Mouse (Mus musculus): ENCODE results near the gene Vil1. TPM values are rescaled to one million over a fixed set of nuclear protein-coding genes. Genes with fewer than 3 reads are reported as not detected.

Gene Vil1
- total and polyA plus RNA-seq, 2 experiments: 0.18 to 0.26 TPM

- TF ChIP-seq CTCF (IDR thresholded peaks at IDR 0.05; ENCODE audit: low read depth, low read length) (no peak), POLR2A (IDR thresholded peaks at IDR 0.05; ENCODE audit: extremely low read depth, insufficient read depth, low read length) (no peak)
- DNase-seq (ENCODE audit: extremely low read depth, low read depth, low spot score): no peak
- peaks cover 11% of the 10 kb centered on the region for H3K4me1 ChIP-seq (ENCODE audit: control insufficient read depth, insufficient read depth, low read length)
- H3K27ac ChIP-seq (replicated peaks; ENCODE audit: insufficient read depth, low read depth, low read length): 0 out of 2 replicates have a peak overlapping the region, but pooled peaks have one; percentile 12
- WGBS: 89% methylated on average over 4 of the region's 4 CpGs
- H3K27me3 ChIP-seq (ENCODE audit: control insufficient read depth, insufficient read depth, low read length): no peaks in the 10 kb centered on the region
- no peaks in the 10 kb centered on the region for H3K36me3 ChIP-seq (ENCODE audit: control insufficient read depth, insufficient read depth, low read length)
- peak overlapping the region; percentile 18; the same call in 1 of the 2 replicates for H3K4me3 ChIP-seq (ENCODE audit: insufficient read depth, low read depth, low read length)
- H3K9ac ChIP-seq (ENCODE audit: low read depth, low read length): no peak overlapping the region
- no peaks in the 10 kb centered on the region for H3K79me2 ChIP-seq (ENCODE audit: control insufficient read depth, insufficient read depth, low read length)
Measured at GRCm38 (mm10) chr1:74376396-74376795, 32.8 kb upstream of the Vil1 start.

- Histone ChIP-seq H3K4me1 (ENCODE audit: control insufficient read depth, insufficient read depth, low read length) (peaks cover 11% of the 10 kb centered on the region), H3K4me3 (ENCODE audit: insufficient read depth, low read depth, low read length) (no peak overlapping the region), H3K36me3 (ENCODE audit: control insufficient read depth, insufficient read depth, low read length) (no peaks in the 10 kb centered on the region), H3K27ac (replicated peaks; ENCODE audit: insufficient read depth, low read depth, low read length) (peak overlapping the region; percentile 78), H3K79me2 (ENCODE audit: control insufficient read depth, insufficient read depth, low read length) (no peaks in the 10 kb centered on the region), H3K9ac (ENCODE audit: low read depth, low read length) (no peak overlapping the region), H3K27me3 (ENCODE audit: control insufficient read depth, insufficient read depth, low read length) (no peaks in the 10 kb centered on the region)
- TF ChIP-seq POLR2A (IDR thresholded peaks at IDR 0.05; ENCODE audit: extremely low read depth, insufficient read depth, low read length) (no peak), CTCF (IDR thresholded peaks at IDR 0.05; ENCODE audit: low read depth, low read length) (no peak)
- 23% methylated on average over 7 of the region's 7 CpGs for WGBS
- DNase-seq (ENCODE audit: extremely low read depth, low read depth, low spot score): peak; percentile 90
Measured at GRCm38 (mm10) chr1:74379058-74379504, 30.1 kb upstream of the Vil1 start.

- Histone ChIP-seq H3K9ac (ENCODE audit: low read depth, low read length) (no peak overlapping the region), H3K27me3 (ENCODE audit: control insufficient read depth, insufficient read depth, low read length) (no peaks in the 10 kb centered on the region), H3K4me3 (ENCODE audit: insufficient read depth, low read depth, low read length) (no peak overlapping the region), H3K27ac (replicated peaks; ENCODE audit: insufficient read depth, low read depth, low read length) (no peak overlapping the region), H3K79me2 (ENCODE audit: control insufficient read depth, insufficient read depth, low read length) (no peaks in the 10 kb centered on the region), H3K36me3 (ENCODE audit: control insufficient read depth, insufficient read depth, low read length) (no peaks in the 10 kb centered on the region), H3K4me1 (ENCODE audit: control insufficient read depth, insufficient read depth, low read length) (peaks cover 11% of the 10 kb centered on the region)
- TF ChIP-seq CTCF (IDR thresholded peaks at IDR 0.05; ENCODE audit: low read depth, low read length) (no peak), POLR2A (IDR thresholded peaks at IDR 0.05; ENCODE audit: extremely low read depth, insufficient read depth, low read length) (no peak)
- 90% methylated on average over 5 of the region's 5 CpGs for WGBS
- DNase-seq (ENCODE audit: extremely low read depth, low read depth, low spot score): no peak
Measured at GRCm38 (mm10) chr1:74380484-74380883, 28.7 kb upstream of the Vil1 start.

- DNase-seq (ENCODE audit: extremely low read depth, low read depth, low spot score): no peak
- H3K4me1 ChIP-seq (ENCODE audit: control insufficient read depth, insufficient read depth, low read length): peaks cover 11% of the 10 kb centered on the region
- no peaks in the 10 kb centered on the region for H3K79me2 ChIP-seq (ENCODE audit: control insufficient read depth, insufficient read depth, low read length)
- H3K27me3 ChIP-seq (ENCODE audit: control insufficient read depth, insufficient read depth, low read length): no peaks in the 10 kb centered on the region
- H3K27ac ChIP-seq (replicated peaks; ENCODE audit: insufficient read depth, low read depth, low read length): no peak overlapping the region
- H3K4me3 ChIP-seq (ENCODE audit: insufficient read depth, low read depth, low read length): no peak overlapping the region
- no peak overlapping the region for H3K9ac ChIP-seq (ENCODE audit: low read depth, low read length)
- 75% methylated on average over 10 of the region's 10 CpGs for WGBS
- no peaks in the 10 kb centered on the region for H3K36me3 ChIP-seq (ENCODE audit: control insufficient read depth, insufficient read depth, low read length)
- TF ChIP-seq POLR2A (IDR thresholded peaks at IDR 0.05; ENCODE audit: extremely low read depth, insufficient read depth, low read length): no peak
- TF ChIP-seq CTCF (IDR thresholded peaks at IDR 0.05; ENCODE audit: low read depth, low read length): no peak
Measured at GRCm38 (mm10) chr1:74381588-74382021, 27.6 kb upstream of the Vil1 start.

GRCm38 (mm10) chr1:74383385-74383784 is 25.8 kb upstream of the Vil1 start:
- peaks cover 20% of the 10 kb centered on the region for H3K4me1 ChIP-seq (ENCODE audit: control insufficient read depth, insufficient read depth, low read length)
- TF ChIP-seq POLR2A (IDR thresholded peaks at IDR 0.05; ENCODE audit: extremely low read depth, insufficient read depth, low read length) (no peak), CTCF (IDR thresholded peaks at IDR 0.05; ENCODE audit: low read depth, low read length) (no peak)
- 95% methylated on average over 13 of the region's 13 CpGs for WGBS

GRCm38 (mm10) chr1:74384525-74384924 is 24.7 kb upstream of the Vil1 start:
- Histone ChIP-seq H3K9ac (ENCODE audit: low read depth, low read length) (no peak overlapping the region), H3K4me3 (ENCODE audit: insufficient read depth, low read depth, low read length) (no peak overlapping the region), H3K4me1 (ENCODE audit: control insufficient read depth, insufficient read depth, low read length) (peaks cover 14% of the 10 kb centered on the region), H3K27ac (replicated peaks; ENCODE audit: insufficient read depth, low read depth, low read length) (no peak overlapping the region), H3K79me2 (ENCODE audit: control insufficient read depth, insufficient read depth, low read length) (no peaks in the 10 kb centered on the region), H3K27me3 (ENCODE audit: control insufficient read depth, insufficient read depth, low read length) (no peaks in the 10 kb centered on the region), H3K36me3 (ENCODE audit: control insufficient read depth, insufficient read depth, low read length) (no peaks in the 10 kb centered on the region)
- DNase-seq (ENCODE audit: extremely low read depth, low read depth, low spot score): no peak
- TF ChIP-seq CTCF (IDR thresholded peaks at IDR 0.05; ENCODE audit: low read depth, low read length) (no peak), POLR2A (IDR thresholded peaks at IDR 0.05; ENCODE audit: extremely low read depth, insufficient read depth, low read length) (no peak)
- WGBS: 88% methylated on average over 8 of the region's 8 CpGs

More at GRCm38 (mm10) chr1:74383385-74383784, 25.8 kb upstream of the Vil1 start:
- no peak overlapping the region for H3K27ac ChIP-seq (replicated peaks; ENCODE audit: insufficient read depth, low read depth, low read length)
- no peak overlapping the region for H3K9ac ChIP-seq (ENCODE audit: low read depth, low read length)
- no peaks in the 10 kb centered on the region for H3K27me3 ChIP-seq (ENCODE audit: control insufficient read depth, insufficient read depth, low read length)
- no peaks in the 10 kb centered on the region for H3K79me2 ChIP-seq (ENCODE audit: control insufficient read depth, insufficient read depth, low read length)
- no peaks in the 10 kb centered on the region for H3K36me3 ChIP-seq (ENCODE audit: control insufficient read depth, insufficient read depth, low read length)
- H3K4me3 ChIP-seq (ENCODE audit: insufficient read depth, low read depth, low read length): no peak overlapping the region
- no peak for DNase-seq (ENCODE audit: extremely low read depth, low read depth, low spot score)
